Mouse (Mus musculus) right cerebral cortex, postnatal 4 days (tissue): ENCODE data around the gene Rnft2.

Experiments used
- DNase-seq: peaks from one replicate; pipeline ENCODE4 v3.0.0-alpha.2; 2022

Gene Rnft2

GRCm38 (mm10) chr5:118244606-118245443 is at the start of gene Rnft2, which contains the start of gene 2410131K14Rik:
Rnft2 (minus strand) TSS chr5:118245116.
2410131K14Rik (plus strand) TSS chr5:118245227.
- DNase-seq = peak; percentile 99

DNA sequence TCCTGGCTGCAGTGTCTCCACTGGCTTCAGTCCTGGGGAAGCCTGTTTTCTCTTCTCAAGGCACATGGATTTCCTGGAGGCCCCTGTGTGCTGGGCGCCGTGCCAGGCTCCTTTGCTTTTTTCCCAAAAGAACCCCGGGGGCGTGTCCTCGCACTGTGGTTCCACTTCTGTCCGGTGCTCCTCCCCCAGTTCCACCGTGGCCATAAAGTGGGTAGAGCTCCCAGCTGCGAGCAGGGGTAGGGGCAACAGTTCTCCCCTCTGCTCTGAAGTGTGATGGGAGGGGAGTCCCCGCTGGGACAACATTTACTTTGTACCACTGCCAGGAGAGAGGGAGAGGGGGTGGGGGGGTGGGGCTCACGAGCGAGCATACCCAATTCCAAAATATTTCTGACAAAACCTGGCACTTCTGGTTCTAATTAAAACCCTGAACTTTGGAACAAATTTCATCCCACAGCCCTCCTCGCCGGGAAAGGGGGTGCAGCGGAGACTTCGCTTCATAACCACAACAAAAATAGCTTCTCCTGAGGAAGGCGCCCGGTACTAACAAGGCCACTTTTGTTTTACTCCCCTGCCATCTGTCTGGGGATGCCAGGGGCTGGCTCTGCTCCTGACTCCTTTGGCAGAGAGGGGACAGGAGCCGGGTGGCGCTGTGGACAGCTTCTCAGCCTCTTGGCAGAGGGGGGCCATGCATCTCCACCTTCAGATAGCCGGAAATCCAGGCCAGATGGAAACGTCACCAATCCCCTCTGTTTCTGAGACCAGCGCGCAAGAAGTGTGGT is 49.4 kb upstream of the Rnft2 start:
- peak; percentile 88 for DNase-seq

GRCm38 (mm10) chr5:118292476-118292875 is 47.6 kb upstream of the Rnft2 start:
- DNase-seq = no peak

- no peak for DNase-seq
Observed at GRCm38 (mm10) chr5:118291453-118291852, 46.5 kb upstream of the Rnft2 start.

- DNase-seq = no peak
Observed at GRCm38 (mm10) chr5:118277741-118278495, 33.0 kb upstream of the Rnft2 start.

DNA sequence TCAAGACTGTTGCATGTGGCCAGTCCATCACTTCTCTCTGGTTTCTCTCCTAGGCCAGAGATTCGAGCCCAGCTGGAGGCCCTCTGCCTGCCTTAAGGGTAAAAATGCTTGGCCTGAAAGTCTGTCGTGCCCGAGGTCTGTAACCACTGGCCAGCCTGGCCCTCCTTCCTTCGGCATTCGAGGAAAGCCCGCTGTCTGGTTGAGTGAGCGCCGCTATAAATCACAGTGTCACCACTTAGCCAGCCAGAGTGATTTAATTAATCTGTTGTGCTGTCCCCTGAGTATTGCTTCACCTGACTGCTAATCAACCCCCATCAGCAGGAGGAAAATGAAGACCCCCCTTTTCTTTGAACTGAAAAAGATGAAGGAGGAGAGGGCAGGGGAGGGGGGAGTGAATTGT is 31.8 kb upstream of the Rnft2 start:
- no peak for DNase-seq

DNA sequence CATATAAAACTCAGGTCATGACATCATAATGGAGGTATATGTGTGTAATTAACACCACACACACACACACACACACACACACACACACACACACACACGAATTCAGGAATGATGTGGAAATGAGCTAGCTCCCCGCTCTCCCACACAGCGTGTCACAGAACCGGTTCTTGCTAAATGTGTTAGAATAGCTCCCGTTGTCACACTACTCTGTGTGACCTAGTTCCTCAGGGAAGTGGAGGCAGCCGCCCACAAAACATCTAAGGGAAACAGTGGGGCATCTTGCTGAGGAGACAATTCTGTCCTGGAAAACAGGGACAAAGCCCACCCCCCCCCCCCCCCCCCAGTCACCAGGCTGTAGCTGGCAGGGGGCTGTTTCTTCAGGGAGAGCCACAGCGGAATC is 31.4 kb upstream of the Rnft2 start:
- no peak for DNase-seq

GRCm38 (mm10) chr5:118274546-118274945 is 29.6 kb upstream of the Rnft2 start:
- peak; percentile 59 for DNase-seq

GRCm38 (mm10) chr5:118273446-118273845 is 28.5 kb upstream of the Rnft2 start:
- DNase-seq = no peak

DNA sequence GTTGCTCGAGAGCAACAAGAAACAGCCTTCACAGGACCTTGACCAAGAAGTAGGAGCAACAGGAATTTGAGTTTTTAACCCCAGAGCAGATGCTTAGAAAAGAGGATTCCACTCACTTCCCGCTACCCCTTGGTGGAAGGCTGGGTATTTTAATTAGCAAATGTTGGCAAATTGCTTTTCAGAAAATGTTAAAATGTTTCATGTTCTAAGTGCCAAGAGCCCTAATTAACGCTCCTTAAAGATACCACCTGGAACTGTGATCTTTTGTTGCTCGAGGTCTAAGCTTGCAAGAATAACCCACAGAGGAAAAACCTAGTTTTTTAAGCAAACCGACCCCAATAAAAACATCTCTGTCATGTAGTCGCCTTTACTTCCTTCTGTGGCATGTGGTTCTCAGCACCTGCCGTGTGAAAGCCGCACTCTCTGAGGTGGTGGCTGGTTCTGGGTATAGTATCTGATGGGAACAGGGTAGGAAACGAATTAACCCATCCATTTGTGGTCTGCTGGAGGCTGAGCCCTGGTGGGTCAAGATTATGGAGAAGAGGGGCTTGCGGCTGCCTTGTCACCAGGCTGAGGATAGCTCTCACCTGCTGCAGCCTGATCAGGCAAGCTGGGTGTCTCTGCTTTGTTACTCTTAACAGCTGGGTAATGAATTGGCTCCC is 26.7 kb upstream of the Rnft2 start:
- DNase-seq = no peak

DNA sequence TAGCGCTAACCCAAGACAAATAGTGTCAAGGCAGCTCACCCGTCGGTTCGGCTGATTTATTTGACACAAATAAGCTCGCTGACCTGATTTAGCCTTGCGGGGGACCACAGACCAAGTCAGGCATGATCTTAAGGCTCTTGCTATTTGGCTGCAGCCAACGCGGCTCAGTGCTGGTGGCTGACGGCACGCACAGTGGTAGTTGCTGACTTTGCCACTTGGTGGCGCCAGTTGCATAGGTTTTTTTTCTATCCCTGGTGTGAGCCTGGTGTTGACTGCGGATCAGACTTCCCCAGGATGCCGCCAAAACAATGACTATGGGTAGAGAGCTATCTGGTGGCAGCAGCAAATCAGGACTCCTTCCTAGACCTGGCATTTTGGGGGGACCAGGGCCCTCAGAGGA is 24.1 kb upstream of the Rnft2 start:
- DNase-seq = peak; percentile 94

GRCm38 (mm10) chr5:118266309-118266708 is 21.4 kb upstream of the Rnft2 start:
- DNase-seq = no peak

- DNase-seq = no peak
Observed at GRCm38 (mm10) chr5:118265366-118265765, 20.4 kb upstream of the Rnft2 start.

DNA sequence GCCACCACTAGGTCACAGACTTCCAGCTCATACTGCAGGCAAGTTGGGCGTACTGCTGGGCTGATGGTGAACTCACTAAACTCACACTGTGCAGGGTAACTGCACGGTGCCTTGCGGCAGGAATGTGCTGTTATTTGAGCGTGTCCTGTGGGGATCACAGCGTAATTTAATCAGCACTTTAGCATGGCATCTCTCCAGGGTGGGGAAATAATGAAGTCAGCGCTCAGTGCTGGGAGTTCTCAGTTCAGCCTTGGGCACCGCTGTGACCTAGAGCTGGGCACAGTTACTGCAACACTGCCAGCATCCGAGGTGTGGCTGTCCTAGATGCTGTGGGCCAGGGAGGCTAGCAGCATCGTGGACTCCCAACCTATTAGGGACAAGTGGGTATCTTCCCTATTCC is 19.4 kb upstream of the Rnft2 start:
- DNase-seq = no peak

DNA sequence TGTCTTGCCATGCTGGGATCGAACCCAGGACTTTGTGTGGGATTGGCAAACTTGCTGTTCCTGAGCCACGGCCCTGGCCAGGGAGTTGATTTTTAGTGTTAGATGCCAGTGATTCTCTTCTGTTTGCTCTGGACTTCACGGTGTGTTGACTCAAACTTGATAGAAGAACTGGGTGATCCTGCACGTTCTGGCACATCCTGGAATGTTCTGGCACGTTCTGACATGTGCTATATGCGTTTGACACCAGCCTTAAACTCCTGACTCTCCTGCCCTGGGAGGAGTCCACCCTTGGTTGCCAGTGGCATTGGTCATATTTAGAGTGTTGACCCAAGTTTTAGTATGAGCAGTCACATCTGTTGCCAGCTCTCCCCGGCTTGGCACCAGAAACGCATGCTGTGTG is 17.5 kb upstream of the Rnft2 start:
- DNase-seq = no peak

DNA sequence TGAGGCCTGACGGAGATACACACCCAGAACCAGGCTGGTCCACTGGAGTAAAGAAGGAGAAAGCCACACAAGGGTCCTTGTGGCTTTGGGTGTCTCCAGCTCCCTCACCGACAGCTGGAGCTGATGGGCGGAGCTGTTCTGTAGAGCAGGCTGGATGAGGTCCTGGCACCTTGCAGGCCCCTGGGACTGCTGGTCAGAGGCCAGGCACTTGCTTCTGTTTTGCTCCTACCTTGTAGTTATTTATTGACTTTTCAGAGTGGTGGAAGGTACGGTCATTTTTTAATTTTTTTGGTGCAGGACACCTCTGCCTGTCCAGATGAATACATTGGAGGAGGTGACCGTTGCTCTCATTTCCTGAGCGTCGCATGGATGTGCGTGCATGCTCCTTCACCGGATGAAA is 16.3 kb upstream of the Rnft2 start:
- no peak for DNase-seq

DNA sequence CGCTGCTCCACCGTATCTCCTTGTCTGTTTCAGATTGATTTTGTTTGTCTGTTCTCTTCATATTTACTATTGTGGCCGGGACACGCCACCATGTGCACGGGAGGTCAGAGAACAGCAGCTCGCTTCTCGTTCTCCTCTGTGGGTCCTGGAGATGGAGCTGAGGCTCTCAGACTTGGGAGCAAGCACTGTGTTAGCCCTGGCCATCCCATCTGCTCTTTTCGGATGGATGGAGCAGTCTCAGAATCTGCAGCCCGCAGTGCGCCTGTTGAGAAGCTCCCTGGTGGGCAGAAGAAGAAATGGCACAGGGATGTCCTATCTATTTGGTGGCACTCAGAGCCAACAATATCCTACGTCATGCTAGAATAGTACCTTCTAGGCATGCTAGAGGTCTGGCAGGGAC is 15.7 kb upstream of the Rnft2 start:
- DNase-seq = no peak

- no peak for DNase-seq
Observed at GRCm38 (mm10) chr5:118260055-118260454, 15.1 kb upstream of the Rnft2 start.

DNA sequence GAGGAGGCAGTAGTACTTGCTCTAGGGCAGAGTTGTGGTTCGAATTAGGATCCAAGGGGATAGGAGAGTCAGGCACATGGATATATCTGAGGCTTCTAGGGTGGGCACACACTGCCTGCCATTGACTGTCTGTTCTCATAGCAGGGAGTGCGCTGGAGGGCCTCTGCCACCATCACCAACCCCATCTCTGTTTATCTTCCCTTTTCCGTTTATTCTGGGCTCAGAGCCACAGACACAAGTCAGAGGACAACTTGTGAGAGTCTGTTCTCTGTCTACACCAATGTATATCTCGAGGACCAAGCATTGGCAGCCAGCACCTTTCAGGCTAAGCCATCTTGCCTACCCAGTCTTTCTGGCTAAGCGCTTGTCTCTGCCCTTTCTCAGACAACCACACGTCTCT is 14.7 kb upstream of the Rnft2 start:
- no peak for DNase-seq

GRCm38 (mm10) chr5:118259152-118259551 is 14.2 kb upstream of the Rnft2 start:
- peak; percentile 46 for DNase-seq

GRCm38 (mm10) chr5:118256981-118257380 is 12.1 kb upstream of the Rnft2 start:
- no peak for DNase-seq

- DNase-seq = no peak
Observed at GRCm38 (mm10) chr5:118253551-118253950, 8.6 kb upstream of the Rnft2 start.

- no peak for DNase-seq
Observed at GRCm38 (mm10) chr5:118250987-118251386, 6.1 kb upstream of the Rnft2 start.
